Mouse (Mus musculus): ENCODE measurements at regions not wholly inside any gene's neighbourhood (a gene's known extent, or its start where the extent isn't known, plus 50 kb on each side); places are given as distances from the start of the nearest gene placed in this dataset.

DNA sequence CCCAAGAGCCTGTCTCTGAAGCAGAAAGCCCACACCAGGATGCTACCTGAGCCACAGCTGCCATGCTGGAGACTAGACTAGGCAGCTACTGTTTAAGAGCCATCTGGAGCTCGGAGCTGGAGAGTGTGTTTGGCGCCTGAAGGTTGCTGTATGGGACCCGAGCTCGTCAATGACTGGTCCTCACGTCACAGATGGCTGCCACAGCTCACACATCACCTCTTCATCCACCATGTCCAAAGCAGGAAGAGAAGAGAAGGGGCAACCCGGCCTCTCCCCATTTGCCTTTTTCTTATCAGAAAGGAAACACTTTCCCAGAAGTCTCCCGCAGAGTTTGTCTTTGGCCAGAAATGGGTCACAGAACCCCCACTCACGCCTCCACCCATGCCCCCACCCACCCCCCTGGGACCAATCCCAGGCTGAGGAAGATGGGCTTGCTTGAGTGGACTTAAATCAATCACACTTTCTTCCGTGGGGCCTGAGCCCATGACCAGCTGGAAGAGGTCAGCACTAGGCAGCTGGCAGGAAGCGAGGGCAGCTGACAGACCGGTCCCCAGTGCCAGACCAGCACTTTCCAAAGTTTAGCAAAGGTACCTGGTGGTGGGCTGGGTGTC, 53.5 kb upstream of the Ptpn1 start:
- DNase-seq (ENCODE audit: low spot score) = no peak

DNA sequence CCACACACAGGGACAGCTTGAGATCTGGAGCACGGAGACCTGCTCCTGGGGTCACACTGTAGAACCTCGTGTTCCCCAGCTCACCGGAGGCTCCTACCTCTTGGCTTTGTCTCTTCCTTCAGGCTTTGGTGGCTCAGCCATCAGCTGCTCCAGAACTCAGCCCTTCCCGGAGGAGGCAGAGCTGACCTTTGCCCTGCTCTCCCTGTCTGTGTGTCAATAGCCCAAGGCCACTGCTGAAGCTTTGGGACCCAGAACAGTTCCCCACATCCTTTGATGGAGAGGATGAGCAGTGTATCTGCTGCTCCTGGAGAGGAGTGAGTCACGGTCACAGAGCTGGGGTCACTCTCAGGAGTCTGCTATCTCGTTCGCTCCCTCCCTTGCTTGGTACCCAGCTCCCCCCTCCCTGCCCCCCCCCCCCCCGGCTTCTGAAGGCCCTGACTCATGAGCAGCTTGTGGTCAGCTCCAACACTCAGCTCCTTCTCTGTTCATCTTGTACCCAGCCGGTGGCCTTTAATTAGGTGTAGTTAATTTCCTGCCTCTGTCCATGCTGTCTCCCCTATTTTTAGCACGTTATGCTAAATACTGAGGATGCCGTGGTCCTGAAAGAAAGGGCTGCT, 54.5 kb upstream of the Ptpn1 start:
- DNase-seq (ENCODE audit: low spot score) = no peak

DNA sequence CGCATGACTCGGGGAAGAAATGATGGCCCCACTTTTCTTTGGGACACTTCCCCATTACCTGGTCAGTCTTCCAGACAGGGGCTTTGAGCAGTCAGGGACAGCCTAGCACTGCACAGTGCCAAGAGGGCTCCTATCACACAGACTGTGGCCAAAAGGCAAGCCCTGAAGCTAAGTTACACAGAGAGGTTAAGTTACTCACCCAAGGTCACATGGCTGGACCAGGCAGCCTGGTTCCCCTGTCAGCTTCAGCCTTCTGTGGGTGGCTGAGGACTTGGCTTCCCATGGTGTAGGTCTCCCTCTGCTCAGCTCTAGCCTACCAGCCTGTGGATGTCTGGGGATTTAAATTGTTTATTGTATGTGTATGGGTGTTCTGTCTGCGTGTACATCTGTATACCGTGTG, 59.4 kb upstream of the Ptpn1 start:
- DNase-seq (ENCODE audit: low spot score) = no peak

DNA sequence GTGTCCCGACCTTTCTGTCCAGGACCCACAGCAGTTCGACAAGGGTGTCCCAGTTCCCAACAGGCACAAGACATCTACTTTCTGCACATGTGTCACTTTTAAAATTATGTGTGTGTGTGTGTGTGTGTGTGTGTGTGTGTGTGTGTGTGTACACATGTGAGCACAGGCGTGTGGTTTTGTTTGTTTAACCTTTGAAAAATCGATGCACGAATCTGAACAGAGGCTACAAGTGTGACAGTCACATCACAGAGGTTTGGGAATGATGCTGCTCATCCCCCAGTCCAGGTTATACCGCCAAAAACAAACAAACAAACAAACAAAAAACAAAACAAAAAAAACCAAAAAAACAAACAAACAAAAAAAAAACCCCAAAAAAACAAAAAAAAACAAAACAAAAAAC, 61.7 kb upstream of the Ptpn1 start:
- DNase-seq (ENCODE audit: low spot score) = no peak

DNA sequence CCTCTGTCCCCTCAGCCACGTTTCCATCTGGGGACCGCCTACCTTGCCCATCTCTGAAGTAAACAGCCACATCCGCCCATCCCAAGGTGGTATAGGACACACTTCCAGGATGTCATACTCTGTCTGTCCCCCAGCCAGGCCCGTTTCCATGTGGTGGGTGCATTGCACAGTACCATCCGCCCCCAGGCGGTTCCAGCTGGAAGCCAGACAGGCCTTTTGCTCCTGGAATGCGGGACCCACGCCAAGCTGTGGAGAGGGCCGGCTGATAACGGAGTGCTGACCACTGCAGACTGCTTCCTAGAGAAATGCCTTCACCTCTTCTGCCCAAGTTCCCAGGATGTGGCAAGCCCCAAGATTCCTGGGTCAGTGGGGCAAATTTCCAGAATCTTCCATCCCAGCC, 65.1 kb upstream of the Ptpn1 start:
- no peak for DNase-seq (ENCODE audit: low spot score)

DNA sequence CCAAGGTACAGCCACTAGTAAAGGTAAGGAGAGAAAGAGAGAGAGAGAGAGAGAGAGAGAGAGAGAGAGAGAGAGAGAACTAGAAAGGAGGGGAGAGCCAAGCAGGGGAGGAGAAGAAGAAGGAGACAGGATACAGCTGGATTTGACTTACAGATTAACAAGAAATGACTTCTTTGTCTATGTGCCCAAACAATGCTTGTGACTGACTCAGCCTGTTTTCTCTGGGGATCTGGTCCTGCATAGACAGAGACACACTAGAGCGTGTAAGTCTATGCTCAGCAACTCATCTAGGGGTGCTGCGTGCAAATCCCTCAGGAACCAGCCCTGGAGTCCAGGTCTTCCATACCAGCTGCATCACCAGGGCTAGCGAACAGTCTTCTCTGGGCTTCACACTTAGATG, 66.3 kb upstream of the Ptpn1 start:
- DNase-seq (ENCODE audit: low spot score) = no peak

DNA sequence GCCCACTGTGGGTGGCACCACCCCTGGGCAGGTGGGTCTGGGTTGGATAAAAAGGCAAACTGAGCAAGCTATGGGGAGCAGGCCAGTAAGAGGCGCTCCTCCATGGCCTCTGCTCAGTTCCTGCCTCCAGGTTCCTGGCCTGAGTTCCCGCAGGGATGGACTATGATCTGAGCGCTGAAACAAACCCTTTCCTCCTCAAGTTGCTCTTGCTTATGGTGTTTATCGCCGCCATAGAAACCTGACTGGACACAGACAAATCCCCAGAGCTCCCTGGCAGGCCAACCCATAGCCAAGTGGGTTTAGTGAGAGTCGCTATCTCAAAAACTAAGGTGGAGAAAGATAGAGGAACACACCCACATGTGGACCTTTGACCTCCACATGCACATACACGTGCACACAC, 67.2 kb upstream of the Ptpn1 start:
- no peak for DNase-seq (ENCODE audit: low spot score)

DNA sequence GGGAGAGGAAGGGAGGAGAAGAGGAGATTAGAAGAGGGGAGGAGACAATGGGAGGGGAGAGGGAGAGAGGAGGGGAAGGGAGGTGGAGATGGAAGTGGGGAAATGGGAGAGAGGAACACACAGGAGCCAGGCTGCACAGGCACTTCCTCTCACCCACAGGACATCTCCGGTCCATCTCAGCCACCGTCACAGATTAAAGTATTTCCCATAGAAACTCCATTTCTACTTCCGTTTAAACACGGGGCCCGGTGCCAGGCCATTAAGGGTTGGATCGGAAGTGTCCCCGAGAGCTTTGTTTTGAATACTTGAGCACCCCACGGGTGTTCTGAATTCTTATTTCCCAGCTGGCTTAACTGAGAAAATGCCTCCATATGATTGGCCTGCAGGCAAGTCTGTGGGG, 67.6 kb upstream of the Ptpn1 start:
- no peak for DNase-seq (ENCODE audit: low spot score)

DNA sequence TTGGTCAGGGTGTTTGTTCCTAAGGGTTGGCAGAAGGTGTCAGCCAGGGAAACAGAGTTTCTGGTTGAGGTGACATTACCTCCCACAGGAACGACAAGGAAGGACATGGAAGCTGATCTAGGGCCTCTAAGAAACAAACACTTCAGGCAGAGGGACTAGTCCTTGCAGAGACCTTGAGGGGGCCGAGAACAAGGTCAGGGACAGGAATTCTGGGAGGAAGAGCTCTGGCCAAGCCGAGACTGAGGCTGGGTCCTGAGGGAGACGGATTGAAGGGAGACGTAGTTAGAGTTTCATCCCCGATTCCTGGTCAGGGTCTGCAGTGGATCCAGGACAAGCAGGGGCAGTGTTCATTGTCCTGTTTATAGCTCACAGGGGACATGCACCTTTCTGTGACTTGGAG, 68.2 kb upstream of the Ptpn1 start:
- DNase-seq (ENCODE audit: low spot score) = no peak

DNA sequence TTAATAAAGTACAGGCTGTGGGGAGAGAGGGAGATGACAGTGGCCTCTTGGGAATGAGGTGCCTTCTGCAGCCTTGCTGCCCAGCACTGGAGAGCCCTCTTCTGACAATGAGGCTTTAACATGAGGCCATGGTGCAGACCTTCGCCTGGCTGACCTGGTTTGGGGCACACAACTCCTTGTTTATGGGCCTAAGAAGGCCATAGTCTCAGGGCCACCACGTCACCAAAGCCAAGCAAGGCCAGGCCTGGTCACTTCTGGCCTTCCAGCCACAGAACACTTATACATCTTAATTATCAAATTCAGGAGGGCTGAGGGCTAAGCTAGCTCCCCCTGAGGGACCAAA, 70.7 kb upstream of the Ptpn1 start:
- DNase-seq (ENCODE audit: low spot score) = no peak

DNA sequence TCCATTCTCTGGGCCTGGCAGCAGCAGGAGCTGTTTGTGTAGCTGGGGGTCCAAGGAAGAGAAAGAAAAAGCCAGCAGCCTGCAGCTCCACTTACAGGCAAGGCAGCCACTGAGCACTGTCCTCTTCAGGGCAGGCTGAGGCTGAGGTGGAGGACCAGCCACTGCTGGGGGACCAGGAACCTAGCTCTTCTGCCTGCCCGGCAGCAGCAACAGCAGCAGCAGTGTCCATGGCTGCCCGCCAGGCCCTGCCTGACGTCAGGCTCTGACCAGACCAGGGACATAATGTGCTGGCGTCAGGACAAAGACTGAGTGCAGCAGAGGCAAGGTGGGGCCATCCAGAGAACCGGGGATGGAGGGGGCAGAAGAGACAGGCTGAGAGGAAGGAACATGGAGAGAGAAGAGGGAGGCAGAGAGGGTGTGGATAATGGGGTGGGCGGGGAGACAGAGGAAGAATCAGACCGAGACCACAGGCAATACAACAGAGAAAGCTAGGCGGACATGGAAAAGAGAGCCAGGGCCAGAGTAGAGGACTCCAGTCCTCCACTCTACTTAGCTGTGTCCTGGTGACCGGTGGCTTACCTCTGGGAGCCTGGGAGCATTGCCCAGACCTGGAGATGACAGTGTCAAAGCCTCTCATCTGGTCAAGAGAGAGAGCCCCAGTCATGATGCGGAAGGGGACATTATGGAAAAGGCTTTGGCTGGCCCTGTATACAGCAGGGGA, 71.2 kb upstream of the Ptpn1 start:
- peak; percentile 65 for DNase-seq (ENCODE audit: low spot score)

DNA sequence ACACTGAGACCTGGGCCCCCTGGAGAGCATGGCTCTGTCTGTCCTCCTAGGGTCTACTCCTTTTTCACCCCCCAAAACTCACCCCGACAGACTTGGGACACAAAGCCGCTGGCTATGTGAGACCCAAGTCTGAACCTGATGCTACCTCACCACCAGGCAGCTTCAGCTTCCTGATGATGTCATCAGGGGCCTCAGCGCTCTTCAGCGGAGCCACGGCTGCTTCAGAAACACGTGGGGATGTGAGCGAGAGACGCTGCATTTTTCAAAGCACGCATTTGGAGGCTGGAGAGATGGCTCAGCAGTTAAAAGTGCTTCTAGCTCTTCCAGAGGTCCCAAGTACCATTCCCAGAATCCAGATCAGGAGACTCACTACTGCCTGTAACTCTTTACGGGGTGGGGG, 72.3 kb upstream of the Ptpn1 start:
- no peak for DNase-seq (ENCODE audit: low spot score)

DNA sequence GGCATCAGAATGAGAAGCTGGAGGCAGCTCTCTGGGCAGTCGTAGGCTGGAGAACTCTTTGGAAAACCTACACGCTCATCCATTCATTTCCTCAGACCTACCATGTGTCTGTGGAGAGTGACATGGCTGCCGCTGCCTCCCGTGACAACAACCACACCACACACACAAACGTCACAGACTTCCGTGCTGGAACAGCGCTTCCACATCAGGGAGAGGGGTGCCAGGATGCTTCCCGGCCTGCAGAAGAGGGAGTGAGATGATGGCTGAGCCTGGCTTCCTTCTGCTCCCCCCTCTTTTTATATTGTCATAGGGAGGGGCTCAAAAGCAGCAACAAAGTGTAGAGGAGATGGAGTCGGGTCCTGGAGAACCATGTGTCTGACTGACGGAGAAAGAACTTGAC, 73.5 kb upstream of the Ptpn1 start:
- DNase-seq (ENCODE audit: low spot score) = no peak

DNA sequence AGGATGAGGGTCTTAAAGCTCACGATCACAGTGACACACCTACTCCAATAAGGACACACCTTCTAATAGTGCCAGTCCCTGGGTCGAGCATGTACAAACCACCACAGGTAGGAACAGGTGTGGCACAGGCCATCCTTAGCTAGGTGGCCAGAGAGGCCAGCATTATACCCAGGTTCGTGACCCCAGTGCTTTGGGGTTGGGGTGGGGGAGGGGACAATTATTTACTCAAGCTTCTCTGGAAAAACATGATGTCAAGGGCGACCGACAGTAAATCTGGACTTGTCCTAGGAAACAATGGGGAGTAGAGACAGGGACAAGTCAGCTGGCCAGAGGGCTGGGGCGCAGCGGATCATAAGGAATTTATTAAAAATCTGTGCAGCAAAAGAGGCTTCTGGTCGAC, 73.9 kb upstream of the Ptpn1 start:
- DNase-seq (ENCODE audit: low spot score) = no peak

DNA sequence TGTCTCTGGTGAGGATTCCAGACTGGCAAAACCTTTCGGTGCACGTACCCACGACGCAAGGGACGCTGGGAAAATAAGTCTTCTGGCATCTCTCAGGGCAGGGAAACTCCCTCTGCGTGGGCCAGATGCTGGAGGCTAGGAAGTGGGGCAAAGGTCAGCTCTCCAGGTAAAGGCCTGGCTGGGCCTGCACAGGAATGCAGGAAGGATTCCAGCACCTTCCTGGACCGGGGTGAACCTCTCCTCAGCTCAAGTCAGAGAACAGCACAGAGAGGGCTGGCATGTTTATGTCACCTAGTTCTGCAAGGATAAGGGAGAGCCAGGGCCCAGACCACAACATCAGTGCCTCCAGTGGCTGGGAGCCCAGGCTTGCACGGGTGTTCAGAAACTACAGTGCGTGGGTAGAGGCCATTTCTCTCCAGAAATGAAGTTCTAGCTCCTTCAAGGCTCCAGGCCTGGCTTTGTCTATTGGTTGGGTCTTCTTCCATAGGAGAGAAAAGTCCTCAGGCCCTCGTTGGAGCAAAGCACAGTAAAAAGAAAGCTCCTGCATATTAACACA, 74.9 kb upstream of the Ptpn1 start:
- no peak for DNase-seq (ENCODE audit: low spot score)

DNA sequence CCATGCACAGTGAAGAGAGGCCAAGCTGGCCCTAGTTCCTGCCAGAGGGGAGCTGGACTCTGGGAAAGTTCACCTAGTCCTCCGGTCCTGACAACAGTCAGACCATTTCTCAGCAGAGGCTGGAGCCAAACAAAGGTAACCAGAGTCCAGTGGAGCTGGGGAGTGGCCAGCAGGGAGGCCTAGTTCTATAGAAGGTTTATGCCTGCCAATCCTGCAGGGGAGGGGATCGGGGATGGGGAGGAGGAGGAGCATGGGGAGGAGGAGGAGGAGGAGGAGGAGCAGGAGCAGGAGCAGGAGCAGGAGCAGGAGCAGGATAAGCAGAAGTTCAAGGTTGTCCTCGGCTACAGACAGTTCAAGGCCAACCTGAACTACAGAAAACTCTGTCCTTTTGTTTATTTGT, 75.8 kb upstream of the Ptpn1 start:
- DNase-seq (ENCODE audit: low spot score) = no peak

DNA sequence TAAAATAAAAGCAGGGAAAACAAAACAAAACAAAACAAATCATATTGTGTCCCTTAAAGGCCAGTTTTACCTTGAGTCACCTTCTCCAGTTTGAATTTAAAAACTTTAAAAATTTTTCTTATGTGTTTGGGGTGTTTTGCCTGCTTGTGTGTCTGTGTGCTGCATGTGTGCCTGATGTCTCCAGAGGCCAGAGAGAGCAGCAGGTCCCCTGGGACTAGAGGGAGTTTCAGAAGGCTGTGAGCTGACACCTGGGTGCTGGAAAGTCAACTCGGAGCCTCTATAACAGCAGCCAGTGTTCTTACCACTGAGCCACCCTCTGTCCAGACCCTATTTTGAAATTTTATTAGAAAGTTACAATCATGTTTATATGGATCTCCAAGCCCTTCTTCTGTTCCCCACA, 77.8 kb upstream of the Ptpn1 start:
- DNase-seq (ENCODE audit: low spot score) = no peak

DNA sequence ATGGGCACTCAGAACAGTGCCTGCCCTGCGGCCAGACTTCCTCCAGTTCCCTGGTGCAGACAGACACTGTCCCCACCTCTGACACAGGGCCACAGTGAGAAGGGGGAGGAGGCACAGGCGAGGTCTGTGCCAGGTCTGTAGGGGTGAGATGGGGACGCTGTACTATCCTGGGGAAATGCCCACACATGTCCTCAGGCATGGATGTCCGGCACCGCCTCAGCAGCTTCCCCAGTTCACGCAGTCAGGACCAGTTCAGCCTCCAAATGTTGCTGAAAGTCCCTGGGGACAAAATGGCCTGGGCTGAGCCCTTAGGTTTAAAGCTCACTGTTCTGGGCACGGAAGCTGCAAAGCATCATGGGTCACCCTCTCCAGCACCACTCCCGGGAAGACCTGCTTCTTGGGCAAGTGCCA, 78.4 kb upstream of the Ptpn1 start:
- DNase-seq (ENCODE audit: low spot score) = no peak

DNA sequence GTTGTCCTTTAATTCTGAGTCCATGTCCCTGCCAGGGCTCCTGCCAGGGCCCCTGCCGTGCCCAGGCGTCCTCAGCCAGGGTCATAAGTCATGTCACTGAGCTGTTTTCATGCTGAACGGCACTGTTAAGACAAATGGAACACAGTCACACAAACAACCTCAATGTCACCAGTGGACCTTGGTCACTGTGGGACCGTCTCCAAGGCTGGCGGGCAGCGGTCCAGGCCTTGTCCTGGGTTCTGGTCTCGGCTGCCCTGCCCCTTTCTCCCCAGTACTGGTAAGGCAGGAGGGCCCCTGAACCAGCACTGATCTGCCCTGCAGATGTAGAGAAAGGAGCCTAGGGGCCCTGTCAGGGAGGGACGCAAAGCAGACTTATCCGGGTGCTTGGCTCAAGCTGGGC, 79.3 kb upstream of the Ptpn1 start:
- no peak for DNase-seq (ENCODE audit: low spot score)

DNA sequence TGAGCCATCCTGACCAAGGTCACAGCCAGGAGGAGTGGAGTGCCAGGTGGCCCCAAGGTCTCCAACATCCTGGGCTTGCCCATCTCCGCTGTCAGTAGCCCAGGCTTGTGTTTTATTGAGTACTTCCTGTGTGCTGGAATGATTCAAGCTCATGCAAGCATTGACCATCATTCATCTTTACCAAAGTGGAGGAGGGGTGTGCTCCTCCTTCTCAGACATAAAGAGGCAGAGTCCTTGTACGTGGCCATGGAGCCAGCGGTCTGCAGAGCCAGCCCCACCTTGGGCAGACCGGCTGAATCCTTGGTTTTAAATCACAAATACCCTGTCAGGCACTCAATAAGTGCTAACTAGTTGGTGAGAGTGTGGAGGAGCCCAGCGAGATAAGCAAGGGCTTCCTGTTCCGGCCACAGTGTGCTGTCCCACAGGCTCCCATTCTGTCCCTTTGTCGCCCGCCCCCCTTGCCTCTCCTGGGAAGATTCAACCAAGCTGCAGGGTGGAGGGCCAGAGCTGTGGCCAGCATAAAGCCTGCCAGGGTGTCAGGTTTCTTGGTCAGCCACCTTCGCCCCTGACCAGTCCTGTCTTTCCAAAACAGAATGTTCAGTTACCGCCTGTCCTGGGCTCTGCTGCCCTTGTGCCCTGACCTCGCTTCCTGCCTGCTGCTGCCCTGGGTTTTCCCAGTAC, 80.5 kb upstream of the Ptpn1 start:
- no peak for DNase-seq (ENCODE audit: low spot score)

DNA sequence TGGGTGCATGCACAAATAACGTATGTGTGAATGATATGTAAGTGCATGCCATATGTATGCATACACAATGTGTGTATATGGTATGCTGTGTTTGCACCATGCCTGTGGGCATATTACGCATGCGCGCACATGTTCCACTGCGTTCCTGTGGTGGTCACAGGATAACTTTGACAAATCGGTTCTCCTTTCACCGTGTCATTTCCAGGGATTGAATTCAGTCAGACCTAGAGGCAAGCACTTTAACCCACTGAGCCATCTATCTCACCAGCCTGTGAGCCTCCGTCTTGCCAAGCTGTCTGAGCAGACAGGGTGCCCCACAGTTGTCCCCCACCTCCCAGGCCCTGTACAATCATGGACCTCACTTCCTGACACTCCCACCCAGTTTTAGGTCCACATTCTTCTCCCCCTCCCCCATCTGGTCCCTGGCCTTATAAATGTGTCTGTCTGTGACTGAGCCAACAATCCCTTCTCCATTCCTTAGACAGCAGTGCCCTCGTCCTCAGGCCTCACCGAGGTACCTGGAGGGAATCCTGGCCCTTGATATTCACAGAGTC, 81.8 kb upstream of the Ptpn1 start:
- DNase-seq (ENCODE audit: low spot score) = no peak

Data from left cerebral cortex, adult 11 months (tissue).